Mouse (Mus musculus) gastrocnemius, adult 18-20 months (tissue): Measurements from ENCODE around the gene Lmna. TPM values are rescaled to one million over a fixed set of nuclear protein-coding genes. Genes with fewer than 3 reads are reported as not detected.

ENCODE experiments used
- DNase-seq: peaks from one replicate; pipeline ENCODE4 v3.0.0; 2021; ENCODE audit warnings: low spot score
- total RNA-seq, 2 experiments: library from RNA; stranded (reverse); gene quantifications; 2 replicates each; pipeline ENCODE4 v1.2.3; 2021

The Lmna gene
- total RNA-seq, 2 experiments from 2014 or later: 68.3 to 89.6 TPM

DNA sequence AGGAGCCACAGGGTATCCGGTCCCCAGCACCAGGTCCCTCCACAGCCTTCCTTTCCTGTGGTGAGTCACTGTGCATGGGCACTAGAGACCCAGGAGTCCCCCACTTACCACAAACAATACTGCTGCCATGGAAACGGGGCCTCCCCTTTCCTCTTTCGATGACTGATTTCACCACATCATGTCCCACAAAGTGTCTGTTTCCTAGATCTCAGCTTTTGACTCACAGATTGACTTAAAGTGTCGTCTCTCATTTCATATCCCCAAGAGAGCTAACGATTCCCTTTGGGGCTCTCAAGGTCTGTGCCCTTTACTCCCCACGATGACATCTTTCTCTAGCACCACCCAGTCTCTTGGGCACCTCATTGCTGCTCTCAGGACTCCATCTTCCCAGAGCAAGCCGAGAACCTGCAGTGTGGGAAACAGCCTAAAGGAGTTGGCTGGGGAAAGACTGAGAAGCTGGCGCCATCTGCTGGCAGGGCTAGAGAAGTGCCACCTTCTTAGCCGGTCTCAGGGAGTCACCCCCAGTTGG, 12.1 kb upstream of the Lmna start:
- peak; percentile 74 for DNase-seq

- no peak for DNase-seq
These were observed 11.4 kb upstream of the Lmna start for GRCm38 (mm10) chr3:88521156-88521555.

GRCm38 (mm10) chr3:88520078-88520477, 10.3 kb upstream of the Lmna start:
- no peak for DNase-seq

DNA sequence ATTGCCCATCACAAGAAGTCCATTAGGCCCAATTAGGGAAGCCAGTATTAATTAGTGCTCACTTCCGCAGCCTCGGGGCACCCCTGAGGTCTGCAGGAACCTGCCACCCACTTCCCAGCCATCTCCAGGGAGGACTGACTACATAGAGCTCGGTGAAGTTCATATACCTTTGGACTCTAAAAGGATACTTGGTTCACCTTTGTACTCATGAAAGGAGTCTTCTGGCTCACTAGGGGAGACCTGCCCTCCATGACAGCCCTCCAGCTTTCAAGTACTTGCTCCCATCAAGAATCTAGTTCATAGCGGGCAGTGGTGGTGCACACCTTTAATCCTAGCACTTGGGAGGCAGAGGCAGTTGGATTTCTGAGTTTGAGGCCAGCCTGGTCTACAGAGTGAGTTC, 8.7 kb upstream of the Lmna start:
- no peak for DNase-seq

- DNase-seq: no peak
These were observed 6.7 kb upstream of the Lmna start for GRCm38 (mm10) chr3:88516407-88516806.

- DNase-seq: no peak
These were observed 5.3 kb upstream of the Lmna start for GRCm38 (mm10) chr3:88515095-88515386.

- no peak for DNase-seq
These were observed 4.7 kb upstream of the Lmna start for GRCm38 (mm10) chr3:88514231-88515094.

- no peak for DNase-seq
These were observed 3.9 kb upstream of the Lmna start for GRCm38 (mm10) chr3:88513546-88514115.

DNA sequence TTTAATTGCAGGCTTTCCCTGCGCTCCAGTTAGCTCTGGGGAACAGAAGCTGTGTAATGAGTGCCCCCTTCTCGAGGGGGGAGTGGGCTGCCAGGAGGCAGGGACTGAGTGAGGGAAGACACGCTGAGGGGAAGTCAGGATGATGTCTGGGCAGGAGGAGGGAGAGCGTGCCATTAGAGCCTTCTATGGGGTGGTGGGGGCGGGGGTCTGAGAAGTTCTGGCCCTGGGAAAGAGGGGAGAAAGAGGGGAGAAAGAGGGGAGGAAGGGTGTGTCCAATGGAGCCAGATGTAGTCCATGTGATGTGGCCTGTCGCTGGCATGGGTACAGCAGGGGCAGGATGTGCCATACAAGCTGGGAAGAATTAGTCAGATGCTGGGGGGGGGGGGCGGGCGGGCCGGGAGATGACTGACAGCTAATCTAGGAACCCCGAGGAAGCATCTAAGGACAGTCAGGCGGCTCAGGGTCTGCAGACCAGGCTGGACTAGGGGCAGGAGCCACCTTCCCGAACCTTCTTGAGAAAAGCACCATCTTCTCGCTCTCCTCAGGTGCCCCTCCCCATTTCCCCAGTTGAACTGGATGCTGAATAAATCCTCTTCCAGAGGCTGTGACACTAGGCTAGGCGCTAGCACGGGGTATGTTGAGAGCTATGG, 3.3 kb upstream of the Lmna start:
- DNase-seq: no peak

DNA sequence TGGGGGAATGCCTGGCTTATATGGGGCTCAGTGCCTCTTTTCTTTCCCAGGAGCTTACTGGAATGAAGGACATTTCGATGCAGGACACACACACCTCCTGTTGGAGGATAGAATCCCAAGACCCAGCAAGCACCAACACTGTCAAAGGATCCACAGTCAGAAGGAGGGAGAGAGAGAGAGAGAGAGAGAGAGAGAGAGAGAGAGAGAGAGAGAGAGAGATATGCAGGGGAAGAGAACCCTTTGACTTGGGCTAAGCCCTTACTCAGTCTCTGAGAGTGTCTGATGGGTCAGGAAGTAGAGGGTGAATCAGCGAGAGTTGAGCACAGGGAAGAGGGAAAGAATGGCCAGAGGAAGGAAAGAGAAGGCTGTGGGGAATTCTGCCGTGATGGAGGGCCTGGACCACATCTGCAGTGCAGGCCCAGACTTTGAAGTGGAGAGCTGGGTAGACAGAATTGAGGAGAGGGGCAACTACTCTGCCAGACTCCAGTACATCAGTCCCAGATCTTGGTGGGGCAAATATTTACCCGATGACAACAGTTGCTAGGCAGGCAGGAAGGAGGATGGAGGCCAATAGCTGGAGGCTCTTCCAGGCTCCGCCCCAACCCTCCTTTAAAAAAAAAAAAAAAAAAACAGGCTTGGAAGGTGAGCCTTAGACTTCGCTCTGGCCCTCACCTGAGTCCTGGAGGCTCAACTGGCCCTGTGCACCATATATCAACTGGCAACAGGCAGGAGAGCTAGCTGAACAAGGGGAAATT, 2.6 kb upstream of the Lmna start:
- DNase-seq: no peak

GRCm38 (mm10) chr3:88511559-88511958, 1.8 kb upstream of the Lmna start:
- no peak for DNase-seq

DNA sequence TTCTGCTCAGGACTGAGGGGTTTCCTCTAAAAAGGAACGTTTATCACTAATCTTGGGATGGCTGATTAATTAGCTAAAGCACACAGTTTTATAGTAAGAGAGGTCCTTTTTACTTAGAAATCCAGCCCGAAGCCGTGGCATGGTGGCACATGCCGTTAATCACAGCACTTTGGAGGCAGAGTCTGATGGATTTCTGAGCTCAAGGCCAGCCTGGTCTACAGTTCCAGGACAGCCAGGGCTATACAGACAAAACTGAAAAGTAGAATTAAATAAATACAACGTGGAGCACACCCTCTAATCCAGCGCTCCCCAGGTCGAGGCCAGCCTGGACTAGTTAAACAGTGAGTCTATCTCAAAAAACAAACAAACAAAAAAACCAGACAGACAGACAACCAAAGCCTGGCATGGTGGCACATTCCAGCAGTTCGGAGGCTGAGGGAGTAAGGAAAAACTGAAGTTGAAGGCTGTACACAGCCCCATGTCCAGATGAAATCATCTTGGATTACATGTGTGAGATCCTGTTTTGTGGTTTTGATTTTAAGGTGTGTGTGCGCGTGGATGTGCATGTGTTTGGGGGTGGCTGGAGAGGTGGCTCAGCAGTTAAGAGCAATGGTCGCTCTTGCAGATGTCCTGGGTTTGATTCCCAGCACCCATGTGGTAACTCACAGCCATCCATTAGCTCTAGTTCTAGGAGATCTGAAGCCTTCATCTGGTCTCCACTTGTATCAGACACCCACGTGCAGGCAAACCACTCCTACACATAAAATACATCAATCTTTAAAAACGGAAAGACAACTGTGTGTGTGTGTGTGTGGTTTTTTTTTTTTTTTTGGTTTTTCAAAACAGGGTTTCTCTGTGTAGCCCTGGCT, 899 bp upstream of the Lmna start:
- no peak for DNase-seq

GRCm38 (mm10) chr3:88509250-88509649, 506 bp downstream of the Lmna start:
- no peak for DNase-seq

DNA sequence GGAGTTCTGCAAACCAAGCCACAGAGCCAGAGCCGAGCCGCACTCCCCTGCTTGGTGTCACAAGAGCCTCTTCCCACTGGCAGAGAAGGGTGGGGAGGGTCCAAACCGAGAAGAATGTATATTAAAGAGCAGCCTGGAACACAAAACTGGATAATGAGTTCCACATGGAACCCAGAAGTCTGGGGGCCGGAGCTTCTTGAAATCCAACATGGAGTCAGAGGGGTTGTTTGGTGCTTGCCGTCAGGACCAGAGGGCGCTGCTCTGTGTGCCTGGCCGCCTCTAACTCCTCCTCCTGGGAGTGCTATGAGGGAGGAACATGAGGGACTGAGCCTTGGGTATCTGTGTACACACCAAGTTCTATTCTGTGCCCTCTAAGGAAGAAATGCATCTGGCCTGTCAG, 4.0 kb downstream of the Lmna start:
- no peak for DNase-seq

- no peak for DNase-seq
These were observed 4.7 kb downstream of the Lmna start for GRCm38 (mm10) chr3:88505081-88505480.

DNA sequence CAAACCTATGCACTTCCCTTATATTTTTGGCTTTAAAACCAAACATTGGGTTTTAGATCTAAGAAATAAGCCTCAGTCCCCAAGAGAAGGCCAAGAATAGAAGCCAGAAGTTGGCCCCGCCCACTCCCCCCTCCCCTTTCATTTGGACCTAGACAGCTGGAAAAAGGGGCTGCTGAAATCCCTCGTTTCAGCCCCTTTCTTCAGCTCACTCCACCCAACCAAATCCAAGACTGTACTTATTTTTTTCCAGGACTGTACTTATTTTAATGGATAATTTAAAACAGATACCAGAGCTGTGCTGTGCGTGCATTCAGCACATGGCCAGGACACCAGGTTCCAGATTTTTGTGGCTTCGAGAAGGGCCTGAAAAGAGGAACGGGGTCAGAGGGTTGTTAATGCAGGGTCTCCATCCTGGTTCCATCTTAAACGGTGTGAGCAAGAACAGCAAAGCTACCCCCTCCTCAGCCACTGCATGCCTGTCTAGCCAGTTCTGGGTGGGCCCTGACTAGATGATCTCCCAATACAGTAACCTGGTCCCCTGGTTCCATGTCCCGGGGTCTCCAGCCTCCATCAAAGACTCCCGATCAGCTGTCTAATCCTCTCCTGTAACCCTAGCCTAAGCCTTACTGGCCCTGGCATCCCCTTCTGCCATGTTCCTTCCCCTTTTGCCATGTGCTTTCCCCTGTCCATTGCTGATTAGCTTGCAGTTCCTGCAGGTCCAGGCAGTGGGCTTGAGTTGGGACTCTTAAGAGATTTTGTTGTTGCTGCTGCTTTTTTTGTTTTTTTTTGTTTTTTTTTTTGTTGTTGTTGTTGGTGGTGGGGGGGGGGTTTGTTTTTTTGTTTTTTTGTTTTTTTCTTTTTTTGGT, 5.6 kb downstream of the Lmna start:
- no peak for DNase-seq

DNA sequence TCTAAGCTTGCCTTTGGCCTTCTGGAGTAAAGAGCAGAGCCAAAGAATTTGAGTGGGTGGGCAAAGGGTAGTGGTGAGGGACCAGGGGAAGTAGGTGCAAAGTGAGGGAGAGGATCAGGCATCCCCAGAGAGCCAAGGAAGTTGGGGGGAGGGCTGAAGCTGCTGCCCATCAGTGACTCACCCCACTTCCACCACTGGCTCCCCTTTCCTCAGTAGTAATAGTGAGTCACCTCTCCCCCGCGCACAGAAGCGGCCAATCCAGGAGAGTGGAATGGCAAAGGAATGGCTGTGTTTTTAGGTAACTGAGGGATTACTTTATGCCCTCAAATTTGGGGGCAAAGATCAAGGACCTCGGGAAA, 6.3 kb downstream of the Lmna start:
- DNase-seq: peak; percentile 56

DNA sequence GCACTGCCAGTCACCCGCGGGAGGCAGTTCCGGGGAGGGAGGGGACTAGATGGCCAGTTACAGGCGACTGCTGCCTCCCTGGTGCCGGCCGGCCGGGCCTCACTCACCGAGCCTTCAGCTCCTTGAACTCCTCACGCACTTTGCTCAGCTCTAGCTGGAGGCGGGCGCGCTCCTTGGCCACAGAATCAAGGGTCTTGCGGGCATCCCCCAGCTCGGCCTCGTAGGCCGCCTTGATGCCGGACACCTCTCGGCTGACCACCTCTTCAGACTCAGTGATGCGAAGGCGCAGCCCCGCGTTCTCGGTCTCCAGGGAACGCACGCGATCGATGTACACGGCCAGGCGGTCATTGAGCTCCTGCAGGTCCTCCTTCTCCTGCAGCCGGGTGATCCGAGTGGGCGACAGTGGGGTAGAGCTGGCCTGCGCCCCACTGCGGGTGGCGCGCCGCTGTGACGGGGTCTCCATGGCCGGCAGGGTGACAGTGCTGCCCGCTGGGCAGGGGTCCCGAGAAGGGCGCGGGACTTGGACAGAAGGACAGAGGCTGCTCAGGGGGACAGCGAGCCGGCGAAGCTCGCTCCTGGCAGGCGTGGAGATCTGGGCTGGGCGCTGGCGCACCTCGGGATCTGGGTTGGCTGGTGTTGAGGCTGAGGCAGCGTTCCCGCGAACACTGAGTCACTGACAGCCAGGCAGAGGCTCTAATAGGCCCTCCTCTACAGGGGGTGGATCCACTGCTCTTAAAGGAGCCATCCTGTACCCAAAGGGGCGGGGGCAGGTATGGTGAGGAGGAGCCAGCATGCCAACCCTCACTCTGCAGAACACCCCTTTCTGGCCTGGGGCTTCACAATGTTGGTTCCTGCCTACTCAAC, 6.9 kb downstream of the Lmna start:
- peak; percentile 96 for DNase-seq

DNA sequence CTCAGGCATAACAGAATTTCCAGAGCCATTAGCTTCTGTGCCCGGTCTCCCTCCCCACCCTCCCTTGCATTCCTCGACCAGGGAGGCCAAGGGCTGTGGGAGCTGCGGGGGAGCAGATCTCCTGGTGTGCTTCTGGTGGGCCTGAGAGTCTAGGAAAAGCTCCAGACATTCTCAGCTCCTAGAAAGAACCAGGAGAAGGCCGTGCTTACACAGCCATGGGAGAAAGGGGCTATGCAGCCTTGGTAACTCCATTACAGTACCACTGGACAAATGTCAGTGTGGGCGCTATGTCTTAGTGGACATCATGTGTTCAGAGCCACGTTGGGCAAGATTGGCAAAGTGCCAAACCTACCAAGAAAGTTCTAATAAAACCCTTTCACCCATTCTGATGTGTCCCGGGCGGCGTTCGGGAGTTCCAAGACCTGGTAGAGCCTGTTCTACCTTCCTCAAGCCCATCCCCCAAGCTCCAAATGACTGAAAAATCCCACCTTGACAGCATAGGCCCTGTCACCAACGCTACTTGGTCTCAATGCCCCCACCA, 7.7 kb downstream of the Lmna start:
- peak; percentile 52 for DNase-seq
